Comparison of ENCODE assay signal across 35 mouse cellular contexts in genomic region chr11:120395661-120396060, GRCm38 (mm10). TPM values are rescaled to one million over a fixed set of nuclear protein-coding genes. Genes with fewer than 3 reads are reported as not detected.
DNase-seq lines count a peak whose midpoint lies in the region; ATAC-seq lines count a peak whose summit lies in the region.
"Had no signal": no experiment of that assay in that cellular context is flagged by ENCODE, and none has a peak within 500 bp of the region (broad histone marks: within the 10 kb centered on the region; RNA-seq: fewer than 3 reads in every experiment).

No protein-coding gene starts in this region.

- 68% methylated on average over 4 of the region's 4 CpGs for WGBS in heart, embryonic 15.5 days

- intact Hi-C loops in heart, postnatal 25 days (cut with DNase I): no loop called here

- H3K27ac ChIP-seq in heart, embryonic 15.5 days: no peak overlapping the region
- H3K27ac ChIP-seq: hindbrain, postnatal 0 days; intestine, embryonic 15.5 days; limb, embryonic 13.5 days; liver, embryonic 12.5 days; stomach, postnatal 0 days had no signal

- DNase-seq in adrenal gland, postnatal 14 days: peak; percentile 44
- DNase-seq in adrenal gland, postnatal 4 days (ENCODE audit: low spot score in 2 of 2): no peak
- DNase-seq in heart, postnatal 25 days (ENCODE audit: low spot score): no peak
- DNase-seq in 416B (ENCODE audit: low read depth): peak; percentile 16
- DNase-seq in NIH3T3 (ENCODE audit: low read depth): peak; percentile 52
- DNase-seq in spleen, postnatal 10 days (ENCODE audit: low spot score in 2 of 2): no peak
- DNase-seq in spleen, adult 18-20 months: no peak
- DNase-seq: cerebellum, adult 11 months; cerebellum, adult 9-10 months; cerebellum, postnatal 36 days; heart, postnatal 14 days; kidney, adult 9 months; kidney, postnatal 10 days; lung, adult 18-20 months; midbrain, embryonic 14.5 days; thymus, adult 18-20 months; thymus, postnatal 25 days had no signal

- no peak overlapping the region for H3K4me2 ChIP-seq in heart, embryonic 15.5 days
- H3K4me2 ChIP-seq: heart, embryonic 12.5 days; intestine, embryonic 15.5 days; limb, embryonic 13.5 days; liver, embryonic 12.5 days had no signal

- H3K4me3 ChIP-seq in heart, embryonic 15.5 days: no peak overlapping the region
- H3K4me3 ChIP-seq: heart, embryonic 12.5 days; intestine, embryonic 15.5 days; limb, embryonic 13.5 days; liver, embryonic 12.5 days had no signal

- no peaks in the 10 kb centered on the region for H3K9me3 ChIP-seq in heart, embryonic 15.5 days (replicated peaks)
- H3K9me3 ChIP-seq: heart, embryonic 12.5 days; intestine, embryonic 15.5 days; limb, embryonic 13.5 days; liver, embryonic 12.5 days had no signal

- no peaks in the 10 kb centered on the region for H3K4me1 ChIP-seq in heart, embryonic 15.5 days (replicated peaks)
- H3K4me1 ChIP-seq: heart, embryonic 12.5 days; intestine, embryonic 15.5 days had no signal

- 0 out of 2 replicates have a peak, but pooled peaks have one; percentile 18 for ATAC-seq in heart, embryonic 15.5 days (replicated peaks; ENCODE audit: insufficient number of reproducible peaks, insufficient read depth, low FRiP score, low read depth)
- ATAC-seq: CD4-positive, CD25-positive, alpha-beta regulatory T cell, adult 4 months; forebrain, embryonic 14.5 days; hindbrain, postnatal 0 days; intestine, embryonic 15.5 days; liver, embryonic 12.5 days; lung, postnatal 0 days had no signal

- peaks cover 56% of the 10 kb centered on the region for H3K36me3 ChIP-seq in heart, embryonic 15.5 days

- no peaks in the 10 kb centered on the region for H3K27me3 ChIP-seq in heart, embryonic 15.5 days
- H3K27me3 ChIP-seq: heart, embryonic 12.5 days; intestine, embryonic 15.5 days; limb, embryonic 13.5 days; liver, embryonic 12.5 days had no signal

- no peak overlapping the region for H3K9ac ChIP-seq in heart, embryonic 15.5 days
- H3K9ac ChIP-seq: heart, embryonic 12.5 days; intestine, embryonic 15.5 days; limb, embryonic 13.5 days; liver, embryonic 12.5 days had no signal

RNA-seq across cellular contexts. Expression of gene Faap100, which starts 17.1 kb away (rescaled TPM):
- total RNA-seq in adrenal gland, postnatal 14 days (2021): 18.7 and 24.6 TPM in 2 replicates
- 10 to 100 TPM; 34.5 to 35.6 TPM for total RNA-seq in adrenal gland, postnatal 4 days (2021)
- polyA plus RNA-seq in heart, embryonic 15.5 days (2015; fragmentation: Nextera tagmentation; extraction: Ambion mirVana): 27.0 and 38.0 TPM in 2 replicates
- total RNA-seq in heart, postnatal 25 days (2021): 10 to 100 TPM; 15.2 to 15.3 TPM

RNA-seq across cellular contexts. Expression of gene Fscn2, which starts 34.3 kb away (rescaled TPM):
- 0.37 and 0.71 TPM in 2 replicates for total RNA-seq in adrenal gland, postnatal 14 days (2021)
- under 1 TPM; 0.39 to 0.51 TPM for total RNA-seq in adrenal gland, postnatal 4 days (2021)
- 0.42 and 0.66 TPM in 2 replicates for polyA plus RNA-seq in heart, embryonic 15.5 days (2015; fragmentation: Nextera tagmentation; extraction: Ambion mirVana)
- not detected for total RNA-seq in heart, postnatal 25 days (2021)
- total RNA-seq: granulocyte monocyte progenitor cell, adult 5-6 weeks; heart, postnatal 14 days; layer of hippocampus, postnatal 10 days; left cerebral cortex, adult 18-20 months; monocyte, adult 5-6 weeks had no signal
- polyA plus RNA-seq: large intestine, adult 2 months; small intestine, adult 2 months had no signal

RNA-seq across cellular contexts. Expression of gene Nploc4, which starts 41.8 kb away (rescaled TPM):
- total RNA-seq in adrenal gland, postnatal 14 days (2021): 73.8 and 82.5 TPM in 2 replicates
- 10 to 100 TPM; 76.3 to 77.5 TPM for total RNA-seq in adrenal gland, postnatal 4 days (2021)
- polyA plus RNA-seq in heart, embryonic 15.5 days (2015; fragmentation: Nextera tagmentation; extraction: Ambion mirVana): 22.5 and 30.3 TPM in 2 replicates
- 10 to 100 TPM; 53.0 to 59.3 TPM for total RNA-seq in heart, postnatal 25 days (2021)

RNA-seq across cellular contexts. Expression of gene Tspan10, which starts 46.8 kb away (rescaled TPM):
- 2.3 and 4.7 TPM in 2 replicates for total RNA-seq in adrenal gland, postnatal 14 days (2021)
- 10 to 100 TPM in 1 of 2 experiments, 1 to 10 TPM in 1; 7.1 to 10.2 TPM for total RNA-seq in adrenal gland, postnatal 4 days (2021)
- polyA plus RNA-seq in heart, embryonic 15.5 days (2015; fragmentation: Nextera tagmentation; extraction: Ambion mirVana): 0.09 TPM in 1 of 2 replicates, not detected in the other
- total RNA-seq in heart, postnatal 25 days (2021): 1 to 10 TPM; 1.4 to 1.6 TPM
- total RNA-seq: granulocyte monocyte progenitor cell, adult 5-6 weeks; hindbrain, postnatal 0 days; monocyte, adult 5-6 weeks had no signal
- polyA plus RNA-seq: CD4-positive, CD25-positive, alpha-beta regulatory T cell, adult 4 months; forebrain, embryonic 14.5 days; heart, embryonic 12.5 days; hindbrain, embryonic 11.5 days; hindbrain, postnatal 0 days; intestine, embryonic 15.5 days; limb, embryonic 13.5 days; liver, embryonic 12.5 days; lung, postnatal 0 days; midbrain, embryonic 14.5 days; neural tube, embryonic 14.5 days; stomach, postnatal 0 days had no signal

RNA-seq across cellular contexts. Expression of gene Actg1, which starts 47.3 kb away (rescaled TPM):
- total RNA-seq in adrenal gland, postnatal 14 days (2021): 1,064 and 1,109 TPM in 2 replicates
- 1,000 to 10,000 TPM in 1 of 2 experiments, 100 to 1,000 TPM in 1; 949 to 1,134 TPM for total RNA-seq in adrenal gland, postnatal 4 days (2021)
- 921 and 1,308 TPM in 2 replicates for polyA plus RNA-seq in heart, embryonic 15.5 days (2015; fragmentation: Nextera tagmentation; extraction: Ambion mirVana)
- 100 to 1,000 TPM; 282 to 346 TPM for total RNA-seq in heart, postnatal 25 days (2021)

Comparison
In these comparisons a context has a peak if more than half of its experiments do, and no peak if none do; other contexts are left out.
1. DNase-seq: peak in adrenal gland, postnatal 14 days (single experiment), 416B (single experiment) and NIH3T3 (single experiment); none in adrenal gland, postnatal 4 days (0 of 2), heart, postnatal 25 days (single experiment), spleen, postnatal 10 days (0 of 2) and spleen, adult 18-20 months (0 of 2).